Mouse (Mus musculus) G1E (cell line): Measurements from ENCODE around the gene Scrn1. TPM values are rescaled to one million over a fixed set of nuclear protein-coding genes. Genes with fewer than 3 reads are reported as not detected.

Experiments
- ATAC-seq: 2 replicates; pipeline ENCODE4 v1.8.0; 2016; ENCODE audit warnings: mild to moderate bottlenecking; ENCODE audit not compliant: insufficient number of reproducible peaks, poor library complexity, low FRiP score, severe bottlenecking; ENCODE audit errors: extremely low read depth
- DNase-seq: peaks from one replicate; pipeline ENCODE4 v3.0.0; 2012; ENCODE audit warnings: low spot score
- H3K27me3 ChIP-seq: 2 replicates; pipeline ENCODE4 v1.6.1; 2012; ENCODE audit warnings: mild to moderate bottlenecking, low read length, inconsistent platforms; ENCODE audit not compliant: insufficient read depth
- H3K36me3 ChIP-seq: replicated peaks from 2 replicates; pipeline ENCODE3; 2012; ENCODE audit warnings: mild to moderate bottlenecking, inconsistent platforms
- H3K4me1 ChIP-seq: 2 replicates; pipeline ENCODE4 v1.6.1; 2012; ENCODE audit warnings: low read depth, low read length, inconsistent platforms, mixed read lengths; ENCODE audit not compliant: insufficient read depth
- H3K4me3 ChIP-seq: 2 replicates; pipeline ENCODE4 v1.5.1; 2012; ENCODE audit warnings: low read depth, mild to moderate bottlenecking, inconsistent platforms, low read length, moderate library complexity, mixed read lengths
- H3K9me3 ChIP-seq: replicated peaks from 2 replicates; pipeline ENCODE4 v1.6.1; 2012; ENCODE audit warnings: inconsistent platforms
- CTCF ChIP-seq: IDR thresholded peaks from 2 replicates; pipeline ENCODE4 v1.5.1; 2012; ENCODE audit warnings: low read depth, low read length, inconsistent platforms, mixed read lengths
- GATA1 ChIP-seq: IDR thresholded peaks from 2 replicates; pipeline ENCODE4 v1.6.1; 2012; ENCODE audit warnings: borderline replicate concordance, low read length, inconsistent platforms, mixed read lengths
- GATA2 ChIP-seq: IDR thresholded peaks from 2 replicates; pipeline ENCODE4 v1.6.1; 2012; ENCODE audit warnings: low read depth, low read length, inconsistent platforms, borderline replicate concordance
- POLR2AphosphoS5 ChIP-seq: IDR thresholded peaks from 2 replicates; pipeline ENCODE4 v1.6.1; 2012; ENCODE audit warnings: low read depth, low read length, inconsistent platforms; ENCODE audit not compliant: insufficient replicate concordance
- TAL1 ChIP-seq: conservative IDR thresholded peaks from 2 replicates; pipeline ENCODE4 v1.6.1; 2012; ENCODE audit warnings: low read depth, low read length, inconsistent platforms, mixed read lengths
- polyA plus RNA-seq: library from polyadenylated mRNA; stranded (reverse); fragments of >175 nt; gene quantifications from 2 replicates; pipeline ENCODE4 v1.2.3, GENCODE M21; 2012
- total RNA-seq, 2 experiments: library from RNA; stranded (forward) in 1 of 2; stranded (reverse) in 1 of 2; fragments of 200-1000 nt in 1 of 2; fragments of >200 nt in 1 of 2; fragmentation: Nextera tagmentation in 1 of 2; gene quantifications; 2 replicates each; pipeline ENCODE4 v1.2.3; 2014 to 2017

The Scrn1 gene
- total and polyA plus RNA-seq, 3 experiments, result 0.55 TPM; not detected in 2

DNA sequence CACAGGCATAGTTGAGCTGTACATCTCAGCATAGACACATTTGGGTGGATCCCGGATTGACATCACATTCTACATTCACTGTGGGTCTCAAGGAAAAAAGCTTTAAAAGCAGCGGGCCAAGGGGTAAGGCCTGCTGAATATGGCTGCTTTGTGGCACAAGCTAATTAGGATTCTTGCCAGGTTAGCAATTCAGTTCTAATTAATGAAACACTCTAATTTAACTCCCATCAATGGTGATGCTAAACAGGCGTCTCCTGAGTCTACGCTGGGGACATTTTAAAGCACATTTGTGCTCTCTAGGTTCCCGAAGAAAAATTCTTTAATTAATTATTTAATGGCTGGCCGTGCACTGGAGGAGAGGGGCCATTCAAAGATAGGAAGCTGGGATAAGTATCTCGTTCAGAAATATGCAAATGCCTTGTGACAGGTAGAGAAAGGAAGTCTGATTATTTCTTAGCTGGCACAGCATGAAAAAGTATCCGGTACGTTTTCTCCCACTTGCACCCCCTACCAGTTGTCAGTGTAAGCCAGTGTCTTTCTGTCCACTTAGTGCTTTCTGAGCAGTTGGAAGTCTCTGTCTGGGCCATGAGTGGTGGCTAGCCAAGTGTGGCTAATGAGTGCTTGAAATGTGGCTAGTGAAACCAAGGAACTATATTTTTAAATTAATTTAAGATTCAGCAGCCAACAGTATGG, 13.4 kb downstream of the Scrn1 start:
- TF ChIP-seq GATA2, result no peak
- TF ChIP-seq POLR2AphosphoS5, result no peak
- TF ChIP-seq CTCF, result no peak
- TF ChIP-seq GATA1, result no peak
- TF ChIP-seq TAL1, result no peak
- no peak for DNase-seq
- Histone ChIP-seq H3K27me3 (0 out of 2 replicates have a peak, but pooled peaks cover 4% of the 10 kb centered on the region), H3K36me3 (no peaks in the 10 kb centered on the region), H3K4me3 (no peak overlapping the region), H3K9me3 (no peaks in the 10 kb centered on the region), H3K4me1 (no peaks in the 10 kb centered on the region)
- no peak for ATAC-seq

DNA sequence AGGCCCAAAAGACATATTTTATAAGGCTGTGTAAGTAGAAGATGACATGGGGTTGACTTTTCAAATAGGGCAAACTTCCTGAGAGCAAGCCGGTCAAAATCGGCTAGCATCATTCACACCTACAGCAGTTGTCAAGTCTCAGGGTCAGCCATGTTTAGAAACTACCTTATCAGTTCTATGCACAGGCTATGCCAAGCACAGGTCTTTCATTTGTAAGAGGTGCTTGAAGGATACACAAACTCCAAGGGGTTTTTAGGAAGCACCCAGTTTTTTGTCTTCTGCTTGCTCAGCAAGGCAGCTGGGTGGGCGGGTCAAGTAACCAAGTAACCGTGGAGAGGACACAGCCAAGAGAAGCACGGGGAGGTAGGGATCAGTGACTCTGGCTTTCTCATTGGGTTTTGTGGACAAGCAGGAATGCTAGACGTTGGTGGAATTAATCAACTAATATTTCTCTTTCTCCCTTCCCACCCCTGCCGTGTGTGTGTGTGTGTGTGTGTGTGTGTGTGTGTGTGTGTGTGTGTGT, 15.4 kb downstream of the Scrn1 start:
- Histone ChIP-seq H3K4me3 (no peak overlapping the region), H3K4me1 (no peaks in the 10 kb centered on the region), H3K9me3 (no peaks in the 10 kb centered on the region), H3K36me3 (no peaks in the 10 kb centered on the region), H3K27me3 (0 out of 2 replicates have a peak, but pooled peaks cover 4% of the 10 kb centered on the region)
- DNase-seq (no peak), ATAC-seq (no peak)
- TF ChIP-seq GATA1 (no peak), CTCF (no peak), POLR2AphosphoS5 (no peak), TAL1 (no peak), GATA2 (no peak)

DNA sequence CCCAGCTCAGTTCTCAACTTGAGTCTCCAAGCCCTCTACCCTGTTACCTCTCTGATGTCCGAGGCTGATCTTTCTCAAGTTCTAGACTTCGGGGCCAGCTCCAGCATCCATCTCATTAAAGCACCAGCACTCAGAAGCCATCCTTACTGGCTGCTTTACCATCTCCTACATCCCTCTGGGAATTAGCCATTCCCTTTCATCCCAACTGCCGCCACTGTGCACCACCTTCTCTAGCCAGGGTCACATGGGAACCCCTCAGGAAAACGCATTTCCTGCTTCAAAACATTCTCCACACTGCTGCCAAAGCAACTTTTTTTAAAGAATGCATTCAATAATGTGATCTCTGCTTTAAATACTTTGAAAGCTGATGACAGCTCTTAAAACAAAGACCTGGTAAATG, 17.0 kb downstream of the Scrn1 start:
- no peak for TF ChIP-seq POLR2AphosphoS5
- no peak for TF ChIP-seq GATA2
- TF ChIP-seq TAL1, result no peak
- no peak for TF ChIP-seq GATA1
- TF ChIP-seq CTCF, result no peak
- H3K9me3 ChIP-seq, result no peaks in the 10 kb centered on the region
- no peak overlapping the region for H3K4me3 ChIP-seq
- no peaks in the 10 kb centered on the region for H3K36me3 ChIP-seq
- DNase-seq, result no peak
- no peaks in the 10 kb centered on the region for H3K4me1 ChIP-seq
- no peak for ATAC-seq
- H3K27me3 ChIP-seq, result 0 out of 2 replicates have a peak, but pooled peaks cover 4% of the 10 kb centered on the region

DNA sequence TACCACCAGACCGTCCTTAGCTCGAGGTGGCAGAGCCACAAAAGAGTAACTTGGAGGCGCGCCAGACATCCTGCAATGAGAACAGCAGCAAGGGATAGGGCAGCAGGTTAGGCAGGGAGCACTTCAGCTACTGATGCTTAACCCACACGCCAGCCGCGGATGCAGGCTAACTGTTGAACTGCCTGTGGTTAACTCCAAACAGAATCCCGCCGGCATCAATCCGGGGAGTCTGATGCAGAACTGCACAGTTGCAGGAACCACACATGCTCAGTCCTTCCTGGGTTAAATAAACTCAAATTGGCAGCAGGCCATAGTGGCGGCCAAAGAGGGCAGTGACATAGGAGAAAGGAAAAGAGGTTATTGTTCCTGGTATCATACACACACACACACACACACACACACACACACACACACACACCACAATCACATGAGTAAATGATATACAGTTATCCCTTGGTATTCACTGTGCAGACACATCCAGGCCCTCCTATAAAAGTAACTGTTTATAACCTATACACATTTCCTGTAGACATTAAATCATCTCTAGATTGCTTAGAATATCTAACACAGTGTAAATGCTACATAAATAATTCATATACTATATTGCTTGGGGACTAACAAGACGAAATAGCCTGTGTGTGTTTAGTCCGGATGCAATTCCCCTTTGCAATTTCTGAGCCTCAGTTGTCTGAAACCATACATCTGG, 17.8 kb downstream of the Scrn1 start:
- TF ChIP-seq GATA1 (no peak), GATA2 (no peak)
- H3K4me3 ChIP-seq, result no peak overlapping the region
- H3K27me3 ChIP-seq, result 0 out of 2 replicates have a peak, but pooled peaks cover 4% of the 10 kb centered on the region
- no peaks in the 10 kb centered on the region for H3K9me3 ChIP-seq
- H3K36me3 ChIP-seq, result no peaks in the 10 kb centered on the region
- ATAC-seq, result no peak
- no peak for DNase-seq
- H3K4me1 ChIP-seq, result no peaks in the 10 kb centered on the region

DNA sequence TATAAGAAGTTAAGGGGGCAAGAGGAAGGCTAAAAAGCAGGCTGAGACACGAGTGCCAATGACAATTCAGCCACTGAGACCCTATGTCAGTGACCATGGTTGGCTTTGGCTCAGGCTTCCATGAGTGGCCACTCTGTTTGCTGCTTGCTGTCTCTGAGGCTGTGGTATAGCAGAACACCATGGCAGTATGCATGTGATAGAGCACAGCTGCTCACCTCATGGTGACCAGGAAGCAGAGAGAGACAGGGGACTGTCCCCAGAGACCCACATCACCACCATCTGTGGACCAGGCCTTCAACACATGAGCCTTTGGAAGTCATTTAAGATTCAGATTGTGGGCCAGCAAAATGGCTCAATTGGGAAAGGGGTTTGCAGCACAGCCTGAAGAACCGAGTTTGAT, 22.6 kb downstream of the Scrn1 start:
- Histone ChIP-seq H3K4me3 (no peak overlapping the region), H3K27me3 (peaks cover 3% of the 10 kb centered on the region; the same call in 1 of the 2 replicates), H3K36me3 (no peaks in the 10 kb centered on the region), H3K4me1 (no peaks in the 10 kb centered on the region), H3K9me3 (no peaks in the 10 kb centered on the region)
- TF ChIP-seq CTCF (no peak), GATA2 (no peak), TAL1 (no peak)
- ATAC-seq (no peak), DNase-seq (no peak)

DNA sequence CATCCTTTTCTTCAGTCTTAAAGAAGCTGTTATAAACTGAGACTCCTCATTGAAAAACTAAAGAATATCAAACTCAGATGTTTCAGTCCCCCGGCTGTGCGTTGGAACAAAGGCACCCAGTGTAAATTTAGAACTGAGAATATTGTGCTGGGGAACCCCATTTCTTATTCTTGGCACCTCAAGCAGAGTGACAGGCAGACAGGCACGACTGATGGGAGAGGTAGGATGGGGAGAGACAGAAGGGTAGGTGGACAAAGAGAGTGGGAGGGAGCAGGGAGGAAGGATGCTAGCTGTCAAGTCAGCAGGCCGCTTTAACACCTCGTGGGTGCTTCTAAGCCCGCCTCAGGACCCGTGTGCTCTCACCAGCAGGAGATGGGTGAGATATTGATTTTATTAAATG, 23.5 kb downstream of the Scrn1 start:
- no peak for ATAC-seq

More for the DNA sequence above, 23.5 kb downstream of the Scrn1 start:
- Histone ChIP-seq H3K36me3 (no peaks in the 10 kb centered on the region), H3K9me3 (no peaks in the 10 kb centered on the region), H3K27me3 (peaks cover 3% of the 10 kb centered on the region; the same call in 1 of the 2 replicates), H3K4me1 (no peaks in the 10 kb centered on the region), H3K4me3 (no peak overlapping the region)
- no peak for TF ChIP-seq GATA2
- TF ChIP-seq GATA1, result no peak
- TF ChIP-seq CTCF, result no peak
- TF ChIP-seq TAL1, result no peak
- no peak for TF ChIP-seq POLR2AphosphoS5
- no peak for DNase-seq
